Mouse (Mus musculus) gastrocnemius, postnatal 36 days (tissue): ENCODE data around the gene Maml3. TPM values are rescaled to one million over a fixed set of nuclear protein-coding genes. Genes with fewer than 3 reads are reported as not detected.

Experiments
- DNase-seq, 2 experiments: peaks; one replicate each; pipeline ENCODE4 v3.0.0; 2022
- intact Hi-C: fragments of 180-260 bp; cut with DNase I; formaldehyde crosslinking; loops from one replicate; pipeline ENCODE4 v1.15.1; 2025
- long read RNA-seq, 2 experiments: library from polyadenylated mRNA; stranded (forward); transcript quantifications; one replicate each; pipeline ENCODE4 v2.0.0; 2021
- total RNA-seq, 2 experiments: library from RNA; stranded (reverse); gene quantifications; 2 replicates each; pipeline ENCODE4 v1.2.3; 2021

The Maml3 gene
- total RNA-seq: 1 to 10 TPM; 1.9 to 2.6 TPM
- long read RNA-seq, experiment 1, partial matches to known transcripts: 0 of 1 reads
- long read RNA-seq, experiment 1, other reads (novel, unspliced or antisense): 1 of 1 reads
- long read RNA-seq, experiment 2, partial matches to known transcripts: 0 of 3 reads
- long read RNA-seq, experiment 2, other reads (novel, unspliced or antisense): 3 of 3 reads

- intact Hi-C loops: loop anchor here (5.0 kb wide), 2 partner anchors 57 to 93 kb away; no protein-coding TSS in a partner anchor
- DNase-seq: peak; percentile 87 to 88
These were observed at the start of gene Maml3 for GRCm38 (mm10) chr3:52104636-52105151. Gene Maml3, minus strand, starts transcription at chr3:52105076.

- intact Hi-C loops: no loop called here
These were observed 46.3 kb upstream of the Maml3 start for GRCm38 (mm10) chr3:52151155-52151554.

GRCm38 (mm10) chr3:52148301-52148700 is 43.4 kb upstream of the Maml3 start:
- intact Hi-C loops: no loop called here
- DNase-seq: no peak

More at GRCm38 (mm10) chr3:52151155-52151554, 46.3 kb upstream of the Maml3 start:
- DNase-seq: no peak

GRCm38 (mm10) chr3:52144776-52145460 is 40.0 kb upstream of the Maml3 start:
- intact Hi-C loops: no loop called here
- no peak for DNase-seq

- no peak for DNase-seq
- intact Hi-C loops: no loop called here
These were observed 38.1 kb upstream of the Maml3 start for GRCm38 (mm10) chr3:52143017-52143416.

- no peak for DNase-seq
- intact Hi-C loops: no loop called here
These were observed 35.3 kb upstream of the Maml3 start for GRCm38 (mm10) chr3:52140162-52140561.

- intact Hi-C loops: no loop called here
- no peak for DNase-seq
These were observed 20.5 kb upstream of the Maml3 start for GRCm38 (mm10) chr3:52125421-52125820.

- no peak for DNase-seq
- intact Hi-C loops: no loop called here
These were observed 16.0 kb upstream of the Maml3 start for GRCm38 (mm10) chr3:52120858-52121257.

- no peak for DNase-seq
- intact Hi-C loops: loop anchor here (10.0 kb wide), 1 partner anchor 434 kb away; no protein-coding TSS in a partner anchor
These were observed 14.3 kb upstream of the Maml3 start for GRCm38 (mm10) chr3:52119216-52119615.

GRCm38 (mm10) chr3:52115421-52115820 is 10.5 kb upstream of the Maml3 start:
- intact Hi-C loops: loop anchor here (10.0 kb wide), 1 partner anchor 431 kb away; no protein-coding TSS in a partner anchor
- DNase-seq: peak in 1 of 2 experiments; percentile 12

GRCm38 (mm10) chr3:52108027-52108426 is 3.2 kb upstream of the Maml3 start:
- intact Hi-C loops: no loop called here
- DNase-seq: no peak

- no peak for DNase-seq
- intact Hi-C loops: no loop called here
These were observed 280 bp upstream of the Maml3 start for GRCm38 (mm10) chr3:52105156-52105555.

- DNase-seq: no peak
- intact Hi-C loops: loop anchor here (5.0 kb wide), 2 partner anchors 57 to 93 kb away; no protein-coding TSS in a partner anchor
These were observed 668 bp downstream of the Maml3 start for GRCm38 (mm10) chr3:52104208-52104607.

GRCm38 (mm10) chr3:52103531-52104181 is 1.2 kb downstream of the Maml3 start:
- intact Hi-C loops: loop anchor here (5.0 kb wide), 2 partner anchors 56 to 94 kb away; no protein-coding TSS in a partner anchor
- DNase-seq: peak; percentile 33 to 62

GRCm38 (mm10) chr3:52102601-52103530 is 2.0 kb downstream of the Maml3 start:
- peak; percentile 66 to 72 for DNase-seq
- intact Hi-C loops: loop anchor here (5.0 kb wide), 2 partner anchors 56 to 94 kb away; no protein-coding TSS in a partner anchor

GRCm38 (mm10) chr3:52101977-52102600 is 2.8 kb downstream of the Maml3 start:
- intact Hi-C loops: loop anchor here (5.0 kb wide), 2 partner anchors 55 to 95 kb away; no protein-coding TSS in a partner anchor
- peak; percentile 80 to 90 for DNase-seq

GRCm38 (mm10) chr3:52101401-52101976 is 3.4 kb downstream of the Maml3 start:
- intact Hi-C loops: loop anchor here (5.0 kb wide), 2 partner anchors 54 to 96 kb away; no protein-coding TSS in a partner anchor
- no peak for DNase-seq

- no peak for DNase-seq
- intact Hi-C loops: loop anchor here (5.0 kb wide), 2 partner anchors 54 to 96 kb away; no protein-coding TSS in a partner anchor
These were observed 4.0 kb downstream of the Maml3 start for GRCm38 (mm10) chr3:52100926-52101325.

GRCm38 (mm10) chr3:52100306-52100705 is 4.6 kb downstream of the Maml3 start:
- DNase-seq: no peak
- intact Hi-C loops: loop anchor here (5.0 kb wide), 2 partner anchors 53 to 97 kb away; no protein-coding TSS in a partner anchor
